Mouse (Mus musculus): ENCODE data around the gene Ubxn1.

GRCm38 (mm10) chr19:8880311-8881033, 9.2 kb downstream of the Ubxn1 start, which contains the start of gene Uqcc3:
- TF ChIP-seq CTCF (IDR thresholded peaks at IDR 0.05; ENCODE audit: low read depth) (no peak), EP300 (IDR thresholded peaks at IDR 0.05; ENCODE audit: low read depth) (no peak)

All from liver, embryonic 14.5 days (tissue).